Mouse (Mus musculus) adrenal gland (tissue): ENCODE data around the gene Id3.

Experiments
- intact Hi-C: fragments of 180-260 bp; cut with DNase I; formaldehyde crosslinking; loops from one replicate; pipeline ENCODE4 v1.15.1; 2025

The Id3 gene

GRCm38 (mm10) chr4:136145991-136146711, 2.9 kb downstream of the Id3 start:
- intact Hi-C loops, result no loop called here

- intact Hi-C loops, result no loop called here
These were observed 3.4 kb downstream of the Id3 start for GRCm38 (mm10) chr4:136146712-136147154.

GRCm38 (mm10) chr4:136147436-136148135, 4.3 kb downstream of the Id3 start:
- intact Hi-C loops, result no loop called here

- intact Hi-C loops, result no loop called here
These were observed 5.2 kb downstream of the Id3 start for GRCm38 (mm10) chr4:136148342-136149044.

GRCm38 (mm10) chr4:136149045-136149379, 5.7 kb downstream of the Id3 start:
- intact Hi-C loops, result no loop called here

GRCm38 (mm10) chr4:136149734-136150133, 6.4 kb downstream of the Id3 start:
- intact Hi-C loops, result loop anchor here (2.0 to 10.0 kb wide), 2 partner anchors 79 to 185 kb away; partner anchors contain the start of gene Gale

- intact Hi-C loops, result loop anchor here (2.0 to 10.0 kb wide), 2 partner anchors 80 to 186 kb away; partner anchors contain the start of gene Gale
These were observed 7.3 kb downstream of the Id3 start for GRCm38 (mm10) chr4:136150596-136150995.

- intact Hi-C loops, result loop anchor here (10.0 kb wide), 1 partner anchor 188 kb away; the partner anchor contains the start of gene Gale
These were observed 9.5 kb downstream of the Id3 start for GRCm38 (mm10) chr4:136152821-136153220.

- intact Hi-C loops, result loop anchor here (10.0 kb wide), 1 partner anchor 190 kb away; the partner anchor contains the start of gene Gale
These were observed 11.2 kb downstream of the Id3 start for GRCm38 (mm10) chr4:136154462-136154861.

GRCm38 (mm10) chr4:136158498-136158897, 15.2 kb downstream of the Id3 start:
- intact Hi-C loops, result loop anchor here (2.0 to 10.0 kb wide), 2 partner anchors 88 to 194 kb away; partner anchors contain the start of gene Gale

GRCm38 (mm10) chr4:136159802-136160397, 16.6 kb downstream of the Id3 start:
- intact Hi-C loops, result loop anchor here (2.0 to 10.0 kb wide), 2 partner anchors 89 to 195 kb away; partner anchors contain the start of gene Gale

- intact Hi-C loops, result no loop called here
These were observed 20.2 kb downstream of the Id3 start for GRCm38 (mm10) chr4:136163448-136163847.

GRCm38 (mm10) chr4:136164981-136165380, 21.7 kb downstream of the Id3 start:
- intact Hi-C loops, result loop anchor here (1.0 kb wide), 1 partner anchor 35 kb away; no protein-coding TSS in a partner anchor

- intact Hi-C loops, result no loop called here
These were observed 24.4 kb downstream of the Id3 start for GRCm38 (mm10) chr4:136167701-136168100.

- intact Hi-C loops, result no loop called here
These were observed 27.1 kb downstream of the Id3 start for GRCm38 (mm10) chr4:136170401-136170800.

- intact Hi-C loops, result no loop called here
These were observed 28.2 kb downstream of the Id3 start for GRCm38 (mm10) chr4:136171455-136171854.

- intact Hi-C loops, result no loop called here
These were observed 28.8 kb downstream of the Id3 start, which contains the start of gene E2f2 for GRCm38 (mm10) chr4:136172011-136172541. E2f2 (plus strand) TSS chr4:136172394.

- intact Hi-C loops, result no loop called here
These were observed 29.4 kb downstream of the Id3 start for GRCm38 (mm10) chr4:136172542-136173209.

- intact Hi-C loops, result no loop called here
These were observed 30.0 kb downstream of the Id3 start for GRCm38 (mm10) chr4:136173210-136173715.
